Mouse (Mus musculus) limb, embryonic 12.5 days (tissue): ENCODE measurements at regions not wholly inside any gene's neighbourhood (a gene's known extent, or its start where the extent isn't known, plus 50 kb on each side); places are given as distances from the start of the nearest gene placed in this dataset.

Experiments used
- ATAC-seq: fragments of 200-750 bp; cut with Nextera tagmentation; 2 replicates; pipeline ENCODE4 v1.8.0; 2017; ENCODE audit warnings: low read depth, moderate TSS enrichment; ENCODE audit not compliant: insufficient number of reproducible peaks, insufficient read depth, low FRiP score, low TSS enrichment
- H3K27ac ChIP-seq: fragments of 300-500 bp; sonication (generic); 2 replicates; pipeline ENCODE4 v1.5.1; 2016; ENCODE audit warnings: mild to moderate bottlenecking, moderate library complexity
- H3K27me3 ChIP-seq: fragments of 300-500 bp; sonication (generic); 2 replicates; pipeline ENCODE4 v1.6.1; 2016; ENCODE audit warnings: mild to moderate bottlenecking, moderate library complexity
- H3K36me3 ChIP-seq: fragments of 300-500 bp; sonication (generic); 2 replicates; pipeline ENCODE4 v1.6.1; 2016; ENCODE audit warnings: mild to moderate bottlenecking, moderate library complexity
- H3K4me1 ChIP-seq: fragments of 300-500 bp; sonication (generic); replicated peaks from 2 replicates; pipeline ENCODE4 v1.6.1; 2016
- H3K4me2 ChIP-seq: fragments of 300-500 bp; sonication (generic); 2 replicates; pipeline ENCODE4 v1.6.1; 2016; ENCODE audit warnings: mild to moderate bottlenecking, moderate library complexity
- H3K4me3 ChIP-seq: fragments of 300-500 bp; sonication (generic); replicated peaks from 2 replicates; pipeline ENCODE4 v1.5.1; 2016; ENCODE audit warnings: mild to moderate bottlenecking
- H3K9ac ChIP-seq: fragments of 300-500 bp; sonication (generic); replicated peaks from 2 replicates; pipeline ENCODE4 v1.6.1; 2016; ENCODE audit warnings: mild to moderate bottlenecking, moderate library complexity
- H3K9me3 ChIP-seq: fragments of 300-500 bp; sonication (generic); 2 replicates; pipeline ENCODE4 v1.6.1; 2016; ENCODE audit warnings: mild to moderate bottlenecking, moderate library complexity
- WGBS: fragments of 180-500 bp; shearing (Covaris S2); methylation state at CpG from one replicate; pipeline ENCODE4 v1.1.7; 2016; 5-methylcytosine and 5-hydroxymethylcytosine counted together

DNA sequence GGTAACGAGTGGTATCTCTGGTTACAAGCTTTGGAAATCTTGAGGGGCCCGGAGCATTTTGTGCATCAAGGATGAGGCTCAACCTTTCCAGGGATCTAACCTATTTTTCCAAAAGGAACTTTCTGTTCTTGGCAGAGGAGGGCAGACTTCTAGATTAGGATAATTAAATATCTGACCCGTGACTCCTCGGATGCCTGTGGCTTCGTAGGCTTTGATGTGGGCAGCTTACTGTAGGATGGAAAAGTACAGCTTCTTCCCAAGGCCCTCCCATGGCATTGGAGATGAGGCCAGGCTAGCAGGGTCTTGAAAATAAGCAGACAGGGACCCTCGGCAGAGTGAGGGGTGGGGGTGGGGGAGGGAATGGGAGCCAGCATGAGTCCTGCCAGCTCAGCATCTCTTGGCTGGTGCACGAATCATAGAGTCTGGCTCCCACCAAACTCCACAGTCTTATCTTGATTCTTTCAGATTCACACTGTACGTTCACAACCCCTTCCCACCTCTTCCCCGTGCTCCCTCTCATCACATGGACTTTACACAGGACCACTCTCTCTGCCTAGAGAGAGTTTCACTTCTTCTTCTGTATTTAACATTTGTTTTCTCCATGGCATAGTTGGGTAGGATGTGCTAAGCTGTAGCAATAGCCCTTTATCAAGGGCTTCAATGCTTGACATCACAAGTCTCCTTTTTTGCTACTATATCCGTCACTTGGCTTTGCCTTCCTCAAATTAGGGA is 104.9 kb downstream of the E030025P04Rik start:
- Histone ChIP-seq H3K4me1 (peaks cover 11% of the 10 kb centered on the region; the same call in 1 of the 2 replicates), H3K4me2 (no peak overlapping the region), H3K4me3 (no peak overlapping the region), H3K9me3 (no peaks in the 10 kb centered on the region), H3K9ac (no peak overlapping the region), H3K36me3 (no peaks in the 10 kb centered on the region), H3K27me3 (no peaks in the 10 kb centered on the region), H3K27ac (no peak overlapping the region)
- WGBS = 74% methylated on average over 10 of the region's 10 CpGs
- no peak for ATAC-seq

DNA sequence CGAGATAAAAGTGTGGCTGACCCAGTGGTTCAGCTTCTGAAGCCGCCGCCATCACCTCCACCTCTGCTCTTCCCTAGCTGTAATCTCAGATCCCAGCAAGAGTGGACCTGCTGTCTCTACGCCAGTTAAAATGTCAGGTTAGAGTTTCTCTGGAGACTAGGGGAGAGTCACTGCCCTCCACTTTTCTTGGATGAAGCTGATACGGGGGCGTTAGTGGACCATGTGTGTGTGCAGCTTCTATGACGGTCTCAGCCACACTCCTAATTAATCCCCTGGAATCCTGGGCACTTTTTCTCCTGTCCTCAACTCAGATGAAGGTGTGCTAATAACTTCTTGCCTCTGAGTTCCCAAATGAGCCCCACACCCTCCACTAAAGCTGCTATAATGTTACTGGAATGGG is 106.0 kb downstream of the E030025P04Rik start:
- Histone ChIP-seq H3K4me2 (no peak overlapping the region), H3K36me3 (no peaks in the 10 kb centered on the region), H3K4me3 (no peak overlapping the region), H3K9me3 (no peaks in the 10 kb centered on the region), H3K27ac (no peak overlapping the region), H3K9ac (no peak overlapping the region), H3K4me1 (peaks cover 20% of the 10 kb centered on the region), H3K27me3 (no peaks in the 10 kb centered on the region)
- no peak for ATAC-seq
- WGBS = 66% methylated on average over 7 of the region's 7 CpGs

DNA sequence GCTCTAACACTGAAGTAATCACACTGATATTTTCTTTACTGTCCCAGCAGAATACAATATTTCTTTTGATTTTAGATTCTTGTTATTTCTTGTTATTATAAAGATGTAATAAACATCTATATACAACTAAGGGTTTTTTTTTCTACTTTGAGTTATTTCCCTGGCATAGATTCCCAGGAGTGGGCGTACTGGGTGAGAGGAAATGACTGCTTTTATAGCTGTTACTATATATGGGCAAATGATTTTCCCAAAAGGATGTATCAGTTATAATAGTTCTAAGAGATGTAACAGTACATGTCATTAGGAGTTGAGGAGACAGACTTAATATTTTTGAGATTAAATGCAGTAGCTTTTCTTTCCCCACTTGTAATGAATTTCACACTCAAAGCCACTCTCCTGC is 109.6 kb downstream of the E030025P04Rik start:
- Histone ChIP-seq H3K9ac (no peak overlapping the region), H3K9me3 (no peaks in the 10 kb centered on the region), H3K4me3 (no peak overlapping the region), H3K36me3 (no peaks in the 10 kb centered on the region), H3K27me3 (no peaks in the 10 kb centered on the region), H3K27ac (no peak overlapping the region), H3K4me1 (peaks cover 11% of the 10 kb centered on the region), H3K4me2 (no peak overlapping the region)
- whole genome bisulfite sequencing = 69% methylated on average over 1 of the region's 1 CpGs
- ATAC-seq = no peak

DNA sequence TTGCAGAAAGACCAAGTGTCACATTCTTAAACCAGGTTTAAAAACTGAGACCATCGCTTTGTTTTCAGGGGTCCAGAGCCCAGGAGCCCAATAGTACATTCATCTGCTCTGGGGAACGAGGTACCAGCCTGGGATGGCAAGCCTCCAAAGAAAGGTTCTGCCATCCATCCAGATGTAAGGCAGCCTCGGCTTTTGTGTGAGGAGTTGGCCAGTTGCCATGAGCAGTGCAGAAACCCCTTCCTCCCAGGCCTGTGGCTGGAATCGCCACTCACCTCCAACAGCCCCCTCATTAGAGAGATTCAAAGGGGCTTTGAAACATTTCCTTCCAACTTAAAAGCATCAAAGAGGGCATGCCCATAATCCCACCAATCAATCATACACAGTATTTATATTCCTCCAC is 110.1 kb downstream of the E030025P04Rik start:
- Histone ChIP-seq H3K27ac (peak overlapping the region; percentile 41; the same call in 1 of the 2 replicates), H3K4me1 (peaks cover 11% of the 10 kb centered on the region), H3K4me2 (no peak overlapping the region), H3K27me3 (no peaks in the 10 kb centered on the region), H3K9ac (no peak overlapping the region), H3K9me3 (no peaks in the 10 kb centered on the region), H3K36me3 (no peaks in the 10 kb centered on the region), H3K4me3 (no peak overlapping the region)
- 37% methylated on average over 4 of the region's 4 CpGs for whole genome bisulfite sequencing
- no peak for ATAC-seq

DNA sequence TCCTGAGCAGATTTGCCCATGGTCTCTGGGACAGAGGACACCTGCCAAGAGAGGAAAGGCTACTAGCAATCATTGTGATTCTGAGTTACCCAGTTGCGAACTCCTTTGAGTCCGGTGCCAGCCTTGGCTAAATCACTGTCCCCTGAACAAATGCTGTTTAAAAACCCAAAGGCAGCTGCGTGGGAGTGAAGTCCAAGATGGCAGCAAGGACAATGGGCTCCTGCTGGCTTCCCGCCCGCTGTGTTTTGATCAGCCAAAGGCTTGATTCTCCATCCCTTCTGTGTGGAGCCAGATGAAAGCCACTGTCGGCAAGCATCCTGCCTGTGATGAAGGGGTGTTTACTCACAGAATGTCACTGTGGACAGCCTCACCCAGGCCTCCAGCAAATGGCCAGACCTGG is 111.4 kb downstream of the E030025P04Rik start:
- Histone ChIP-seq H3K27ac (no peak overlapping the region), H3K27me3 (no peaks in the 10 kb centered on the region), H3K9me3 (no peaks in the 10 kb centered on the region), H3K4me2 (no peak overlapping the region), H3K4me3 (no peak overlapping the region), H3K36me3 (no peaks in the 10 kb centered on the region), H3K9ac (no peak overlapping the region), H3K4me1 (peaks cover 11% of the 10 kb centered on the region)
- no peak for ATAC-seq
- 57% methylated on average over 6 of the region's 6 CpGs for WGBS

DNA sequence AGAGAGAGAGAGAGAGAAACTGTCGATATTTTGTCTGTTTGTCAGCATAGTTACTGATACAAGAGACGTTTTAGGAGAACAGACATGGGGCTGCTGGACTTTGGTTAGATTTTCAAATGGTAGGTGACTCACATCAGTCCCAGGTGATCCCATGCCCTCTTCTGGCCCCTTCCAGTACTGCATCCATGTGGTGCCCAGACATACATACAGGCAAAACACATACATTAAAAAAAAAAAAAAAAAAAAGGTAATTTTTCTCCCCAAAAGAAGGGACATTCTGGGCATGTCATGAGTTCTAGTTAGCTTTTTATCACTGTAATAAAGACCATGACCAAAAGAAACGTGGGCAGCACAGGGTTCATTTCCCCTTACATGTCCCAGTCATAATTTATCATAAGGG is 110.3 kb downstream of the Axin2 start:
- ATAC-seq = peak; percentile 63; the same call in 1 of the 2 replicates

DNA sequence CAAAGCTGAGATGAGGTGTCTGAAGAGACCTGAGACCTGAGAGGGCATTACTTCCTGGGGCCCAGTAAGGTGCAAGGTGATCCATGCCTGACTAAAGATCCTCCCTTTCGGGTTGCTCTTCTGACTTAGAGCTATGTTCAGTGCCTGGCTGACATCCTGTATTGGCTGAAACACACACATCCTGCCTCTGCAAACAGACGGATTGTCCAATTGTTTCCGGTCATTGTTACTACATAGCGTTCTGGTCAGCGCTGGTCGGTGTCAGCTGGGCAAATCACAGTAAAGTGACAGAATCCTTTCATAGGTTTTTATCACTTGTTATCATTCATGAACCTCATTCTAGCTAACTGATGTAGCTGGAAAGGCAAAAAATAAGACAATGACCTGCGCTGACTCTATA is 109.7 kb downstream of the Axin2 start:
- no peak for ATAC-seq
- Histone ChIP-seq H3K27ac (no peak overlapping the region), H3K4me1 (peaks cover 11% of the 10 kb centered on the region), H3K9me3 (no peaks in the 10 kb centered on the region), H3K4me2 (no peak overlapping the region), H3K4me3 (no peak overlapping the region), H3K36me3 (no peaks in the 10 kb centered on the region), H3K27me3 (no peaks in the 10 kb centered on the region), H3K9ac (no peak overlapping the region)
- 79% methylated on average over 7 of the region's 7 CpGs for WGBS

More for the DNA sequence above, 110.3 kb downstream of the Axin2 start:
- Histone ChIP-seq H3K4me1 (peaks cover 11% of the 10 kb centered on the region), H3K9ac (no peak overlapping the region), H3K27me3 (no peaks in the 10 kb centered on the region), H3K4me3 (no peak overlapping the region), H3K36me3 (no peaks in the 10 kb centered on the region), H3K4me2 (no peak overlapping the region), H3K27ac (no peak overlapping the region), H3K9me3 (no peaks in the 10 kb centered on the region)
- 30% methylated on average over 3 of the region's 3 CpGs for WGBS

DNA sequence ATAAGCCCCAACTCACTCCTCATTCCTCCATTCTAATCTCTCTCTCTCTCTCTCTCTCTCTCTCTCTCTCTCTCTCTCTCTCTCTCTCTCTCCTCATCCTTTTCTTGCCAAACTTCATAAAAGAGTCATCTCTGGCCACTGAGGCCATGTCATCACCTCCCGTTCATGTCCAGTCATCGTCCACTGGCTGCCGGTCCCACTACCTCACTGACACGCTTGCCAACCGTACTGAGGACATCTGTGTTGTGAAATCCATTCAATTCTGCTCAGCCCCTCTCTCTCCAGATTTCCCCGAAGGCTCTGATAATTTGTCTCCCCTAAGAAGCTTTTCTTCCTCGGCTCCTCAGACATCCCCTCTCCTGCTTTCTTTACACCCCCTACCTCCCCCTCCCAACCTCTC is 94.7 kb downstream of the Axin2 start:
- no peak overlapping the region for H3K27ac ChIP-seq
- H3K4me3 ChIP-seq = no peak overlapping the region
- H3K36me3 ChIP-seq = no peaks in the 10 kb centered on the region
- no peak for ATAC-seq
- H3K4me1 ChIP-seq = no peaks in the 10 kb centered on the region
- no peaks in the 10 kb centered on the region for H3K27me3 ChIP-seq
- H3K4me2 ChIP-seq = no peak overlapping the region
- H3K9ac ChIP-seq = no peak overlapping the region
- WGBS = 86% methylated on average over 7 of the region's 7 CpGs
- no peaks in the 10 kb centered on the region for H3K9me3 ChIP-seq

DNA sequence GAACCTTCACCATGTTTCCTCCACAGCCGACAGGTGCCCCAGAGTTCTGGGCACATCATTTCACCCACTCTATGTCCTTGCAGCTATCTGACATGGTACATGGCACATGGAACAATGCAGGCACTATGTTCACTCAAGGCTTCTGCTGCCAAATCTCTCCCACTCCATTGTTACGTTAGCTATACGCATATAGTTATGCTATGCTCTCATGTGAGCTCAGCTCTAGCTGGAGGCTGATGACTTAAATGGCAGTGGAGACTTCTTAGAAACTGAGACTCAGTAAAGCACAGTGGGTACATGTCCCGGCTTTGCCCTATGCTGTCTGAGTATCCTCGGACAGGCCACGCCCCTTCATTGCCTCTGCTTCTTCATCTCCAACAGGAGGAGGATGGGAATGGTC is 91.0 kb downstream of the Axin2 start:
- no peak overlapping the region for H3K27ac ChIP-seq
- H3K27me3 ChIP-seq = no peaks in the 10 kb centered on the region
- H3K9me3 ChIP-seq = no peaks in the 10 kb centered on the region
- H3K4me1 ChIP-seq = no peaks in the 10 kb centered on the region
- no peak overlapping the region for H3K4me3 ChIP-seq
- H3K9ac ChIP-seq = no peak overlapping the region
- H3K36me3 ChIP-seq = no peaks in the 10 kb centered on the region
- no peak for ATAC-seq
- 93% methylated on average over 6 of the region's 6 CpGs for WGBS
- H3K4me2 ChIP-seq = no peak overlapping the region

DNA sequence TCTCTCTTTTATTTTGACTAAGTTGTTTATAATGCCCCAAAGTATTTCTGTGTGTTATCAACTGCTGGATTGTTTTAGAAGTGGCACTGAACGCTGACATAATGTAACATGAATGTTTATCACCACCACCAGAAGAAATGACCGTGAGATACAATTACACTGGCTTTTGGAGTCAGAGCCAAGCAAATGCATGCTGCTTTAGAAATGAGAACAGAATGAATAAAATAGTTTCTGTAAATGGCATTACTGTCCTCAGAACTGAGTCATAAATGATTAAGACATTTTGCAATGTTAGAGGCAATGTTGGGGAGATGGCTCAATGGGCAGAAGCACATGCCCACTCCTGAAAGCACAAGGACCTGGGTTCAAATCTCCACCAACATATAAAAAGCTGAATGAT is 88.7 kb downstream of the Axin2 start:
- H3K36me3 ChIP-seq = no peaks in the 10 kb centered on the region
- no peak overlapping the region for H3K27ac ChIP-seq
- no peaks in the 10 kb centered on the region; the same call in 1 of the 2 replicates for H3K4me1 ChIP-seq
- no peak overlapping the region for H3K4me2 ChIP-seq
- no peaks in the 10 kb centered on the region for H3K27me3 ChIP-seq
- no peak overlapping the region for H3K9ac ChIP-seq
- no peaks in the 10 kb centered on the region for H3K9me3 ChIP-seq
- ATAC-seq = no peak
- 79% methylated on average over 2 of the region's 2 CpGs for WGBS
- H3K4me3 ChIP-seq = no peak overlapping the region

DNA sequence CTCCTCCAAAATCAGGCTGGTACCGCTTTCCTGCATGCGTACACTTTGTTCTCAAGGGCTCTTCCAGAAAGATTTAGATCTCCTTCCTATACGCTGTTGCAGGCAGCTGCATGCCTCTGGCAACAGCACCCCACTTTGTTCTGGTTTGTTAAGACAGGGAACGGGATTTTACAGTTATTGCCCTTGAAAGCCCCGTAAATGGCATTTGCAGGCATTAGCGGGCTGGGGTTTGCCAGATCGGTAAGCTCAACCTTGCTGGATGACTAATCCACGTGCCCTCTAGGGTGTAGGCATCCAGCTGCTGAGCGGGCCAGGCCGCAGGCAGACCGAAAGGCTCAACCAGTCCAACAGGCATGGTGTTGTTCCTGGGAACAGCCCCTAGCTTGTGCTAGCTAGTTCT is 85.5 kb downstream of the Axin2 start:
- ATAC-seq = no peak
- WGBS = 57% methylated on average over 11 of the region's 11 CpGs

More for the DNA sequence above, 85.5 kb downstream of the Axin2 start:
- Histone ChIP-seq H3K4me2 (no peak overlapping the region), H3K36me3 (no peaks in the 10 kb centered on the region), H3K9ac (no peak overlapping the region), H3K4me3 (no peak overlapping the region), H3K27ac (no peak overlapping the region), H3K27me3 (no peaks in the 10 kb centered on the region), H3K4me1 (no peaks in the 10 kb centered on the region; the same call in 1 of the 2 replicates), H3K9me3 (peaks cover 14% of the 10 kb centered on the region)
